Mouse (Mus musculus) layer of hippocampus, adult 6 months (tissue): Measurements from ENCODE around the gene Olfr266. TPM values are rescaled to one million over a fixed set of nuclear protein-coding genes. Genes with fewer than 3 reads are reported as not detected.

Experiments
- long read RNA-seq, 2 experiments: library from polyadenylated mRNA; unstranded; transcript quantifications; one replicate each; pipeline ENCODE4 v2.0.0; 2019 to 2020
- polyA plus RNA-seq: library from polyadenylated mRNA; unstranded; fragments of <200 nt; fragmentation: Nextera tagmentation; gene quantifications from 2 replicates; pipeline ENCODE4 v1.2.3, GENCODE M21; 2021

Olfr266 gene
- polyA plus RNA-seq, result not detected in 2 replicates
- long read RNA-seq, experiment 1, result 0 reads
- long read RNA-seq, experiment 2, result 0 reads

GRCm38 (mm10) chr3:106826187-106826586 lies at the start of gene Olfr266:
Gene Olfr266, minus strand, starts transcription at chr3:106826287.

GRCm38 (mm10) chr3:106789930-106790329 lies 36.2 kb downstream of the Olfr266 start, which contains the start of gene Cd53:
Gene Cd53, minus strand, starts transcription at chr3:106790149.

Other genes with a start within 250 kb of the Olfr266 start
- 19.3 and 24.6 TPM in 2 replicates for gene Lrif1, start 141.3 kb downstream of the Olfr266 start, polyA plus RNA-seq
- 11.4 and 12.6 TPM in 2 replicates for gene Cd53, start 36.1 kb downstream of the Olfr266 start, polyA plus RNA-seq
- 3.4 and 4.4 TPM in 2 replicates for gene Kcna3, start 209.9 kb upstream of the Olfr266 start, polyA plus RNA-seq